Mouse (Mus musculus) lung, postnatal 0 days (tissue): ENCODE data around the gene Vmn1r43.

Experiments
- CTCF ChIP-seq: IDR thresholded peaks from 2 replicates; pipeline ENCODE4 v1.5.1; 2016; ENCODE audit warnings: antibody characterized with exemption, mild to moderate bottlenecking
- EP300 ChIP-seq: IDR thresholded peaks from 2 replicates; pipeline ENCODE4 v1.6.1; 2016; ENCODE audit warnings: antibody characterized with exemption, mild to moderate bottlenecking, control low read depth

DNA sequence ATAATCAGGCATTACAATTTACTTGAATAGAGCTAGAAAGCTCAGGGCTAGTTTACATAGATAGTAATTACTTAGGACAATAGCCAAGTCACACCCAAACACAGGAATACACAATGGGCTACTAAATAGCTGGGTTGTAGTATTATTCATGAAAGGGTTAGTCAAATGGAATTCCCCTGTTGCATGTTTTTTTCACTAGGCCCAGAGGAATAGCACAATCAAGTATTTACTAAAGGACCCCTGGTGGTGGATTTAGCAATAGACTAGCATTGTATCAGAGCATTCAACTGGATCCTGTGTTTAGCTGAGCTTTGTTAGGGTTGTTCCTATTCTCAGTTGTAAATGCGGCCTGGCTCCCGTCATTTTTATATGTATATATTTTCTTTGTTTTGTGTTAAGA, 8.2 kb downstream of the Vmn1r43 start:
- no peak for TF ChIP-seq EP300
- TF ChIP-seq CTCF, result no peak
